Mouse (Mus musculus): ENCODE data around the gene Cdyl.

Cdyl gene

DNA sequence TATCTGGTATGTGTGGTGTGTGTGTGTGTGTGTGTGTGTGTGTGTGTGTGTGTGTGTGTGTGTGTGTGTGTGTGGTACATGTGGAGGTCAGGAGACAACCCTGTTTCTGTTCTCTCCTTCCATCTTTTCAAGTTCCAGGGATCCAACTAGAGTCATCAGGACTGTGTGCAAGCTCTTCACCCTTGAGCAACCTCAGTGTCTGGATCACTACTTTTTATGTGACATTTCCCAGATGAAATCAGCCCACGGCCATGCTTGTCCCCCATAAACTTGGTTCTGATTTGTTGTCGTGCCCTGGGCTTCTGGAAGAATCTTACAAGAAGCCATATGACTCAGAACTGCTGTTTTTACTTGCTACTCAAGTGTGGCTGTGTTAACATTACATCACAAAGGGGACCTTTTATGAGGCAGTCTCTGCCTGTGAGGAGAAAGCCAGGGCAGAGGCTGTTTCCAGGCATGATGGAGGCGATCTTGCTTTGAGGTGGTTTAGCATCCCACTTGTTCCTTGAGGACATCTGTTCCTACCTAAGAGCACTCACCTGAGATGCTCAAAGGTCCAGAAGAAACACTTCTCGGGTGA lies at the start of gene Cdyl:
TSS of gene Cdyl (plus strand) at position 428 of the 580 bp plus-strand sequence.
- DNase-seq (ENCODE audit: low spot score) = no peak

DNA sequence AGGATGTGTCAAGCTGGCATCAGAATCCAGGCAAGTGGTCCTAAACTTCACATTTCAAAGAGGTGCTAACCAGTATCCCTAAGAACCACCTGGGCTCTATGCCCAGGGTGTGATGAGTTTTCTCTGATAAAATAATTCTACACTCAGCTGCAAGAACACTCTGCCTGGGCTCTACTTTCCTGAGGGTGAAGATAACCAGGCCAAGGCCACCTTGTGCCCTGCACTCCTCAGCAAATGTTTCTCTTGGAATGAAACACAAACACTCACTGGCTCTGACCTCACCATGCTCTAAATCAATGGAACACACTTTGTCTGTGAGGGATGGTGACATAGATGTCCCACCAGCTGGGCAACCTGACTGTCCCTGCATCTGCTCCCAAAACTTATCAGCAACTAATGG lies 48.9 kb upstream of the Cdyl start:
- DNase-seq (ENCODE audit: low spot score) = no peak

DNA sequence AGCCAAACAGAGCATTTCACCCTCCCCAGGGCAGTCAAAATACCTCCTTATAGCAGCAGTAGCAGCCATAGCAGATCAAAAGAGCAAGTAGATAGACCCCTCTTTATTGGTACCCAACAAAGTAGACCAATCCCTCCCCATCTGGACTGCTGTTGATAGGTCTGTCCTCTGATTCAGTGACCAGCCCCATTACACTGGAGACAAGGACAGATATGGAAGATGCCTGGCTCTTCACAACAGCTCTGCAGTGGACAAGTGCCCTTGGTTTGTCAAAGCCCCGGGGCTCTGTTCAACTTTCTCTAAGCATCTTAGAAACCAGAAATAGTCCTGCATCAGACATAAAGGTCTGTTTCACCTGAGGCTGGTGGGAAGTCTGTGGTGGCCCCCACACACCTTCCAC lies 47.1 kb upstream of the Cdyl start:
- DNase-seq (ENCODE audit: low spot score) = no peak

DNA sequence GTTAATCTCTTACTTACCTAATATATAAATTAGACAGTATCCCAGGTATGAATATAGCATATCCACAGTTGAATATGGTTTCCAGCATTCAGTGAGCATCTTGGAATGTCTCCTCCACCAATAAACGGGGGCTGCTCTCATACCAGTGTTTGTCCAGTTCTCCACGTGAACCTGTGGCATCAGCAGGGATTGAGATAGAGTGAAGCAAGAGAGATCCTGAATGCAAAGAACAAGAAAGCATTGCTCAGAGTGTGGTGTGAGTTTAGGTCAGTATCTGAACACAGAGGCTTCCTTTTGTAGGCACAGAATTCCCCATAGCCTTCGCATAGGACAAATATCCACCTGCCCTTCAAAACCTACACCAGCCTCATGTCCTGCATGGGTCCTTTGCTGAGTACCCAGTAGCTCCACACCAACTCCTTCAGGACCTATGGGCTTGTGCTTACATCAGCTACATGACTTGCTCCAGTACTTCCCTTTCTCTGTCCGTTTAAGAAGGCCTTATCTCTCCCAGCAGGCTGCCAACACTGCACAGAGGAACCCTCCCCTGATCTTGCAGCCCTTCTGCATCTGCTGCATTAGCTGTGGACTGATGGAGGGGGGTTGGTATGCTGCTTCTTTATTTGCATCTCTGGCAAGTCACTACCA lies 44.7 kb upstream of the Cdyl start:
- no peak for DNase-seq (ENCODE audit: low spot score)

DNA sequence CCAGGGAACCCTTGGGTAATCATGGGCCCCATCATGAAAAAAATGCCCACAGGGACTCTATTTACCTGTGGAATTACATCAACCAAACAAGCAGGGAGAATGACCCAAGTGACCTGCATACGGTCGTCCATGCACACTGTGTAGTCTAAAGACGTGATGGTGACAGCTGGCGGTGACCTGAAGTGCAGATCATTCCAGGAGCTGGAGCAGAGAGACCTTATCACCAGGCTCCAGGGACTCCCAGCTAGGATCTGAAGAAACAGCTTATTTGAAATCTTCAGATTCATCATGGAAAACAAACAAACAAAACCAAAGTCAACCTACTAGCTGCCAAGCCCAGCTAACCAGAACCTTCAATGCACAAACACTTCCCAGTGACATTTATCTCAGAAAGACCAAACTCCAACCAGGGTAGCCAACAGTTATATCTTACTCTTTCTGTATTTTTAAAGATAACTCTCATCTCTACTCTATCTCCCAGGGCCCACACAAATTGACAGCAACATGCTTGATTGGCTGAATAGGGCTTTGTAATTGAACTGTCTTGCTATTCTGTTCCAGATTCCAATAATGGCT lies 43.0 kb upstream of the Cdyl start:
- DNase-seq (ENCODE audit: low spot score) = no peak

DNA sequence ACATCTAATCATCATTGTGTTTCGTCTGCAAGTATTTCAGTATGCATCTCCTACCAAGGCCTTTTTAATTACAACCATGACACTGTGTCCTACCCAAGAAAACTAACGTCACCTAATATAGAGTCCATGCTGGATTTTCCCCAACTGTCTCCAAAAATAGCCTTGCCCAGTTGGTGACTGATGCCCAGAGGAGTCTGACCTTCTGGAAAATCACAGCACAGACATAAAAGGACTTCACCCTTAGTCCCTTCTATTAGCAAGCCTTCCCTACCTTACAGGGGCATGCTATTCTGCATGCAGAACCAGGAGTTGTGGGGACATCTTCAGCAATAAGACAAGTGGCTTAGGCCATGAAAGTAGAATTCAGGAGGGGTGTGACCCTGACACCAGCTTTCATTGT lies 40.3 kb upstream of the Cdyl start:
- no peak for DNase-seq (ENCODE audit: low spot score)

DNA sequence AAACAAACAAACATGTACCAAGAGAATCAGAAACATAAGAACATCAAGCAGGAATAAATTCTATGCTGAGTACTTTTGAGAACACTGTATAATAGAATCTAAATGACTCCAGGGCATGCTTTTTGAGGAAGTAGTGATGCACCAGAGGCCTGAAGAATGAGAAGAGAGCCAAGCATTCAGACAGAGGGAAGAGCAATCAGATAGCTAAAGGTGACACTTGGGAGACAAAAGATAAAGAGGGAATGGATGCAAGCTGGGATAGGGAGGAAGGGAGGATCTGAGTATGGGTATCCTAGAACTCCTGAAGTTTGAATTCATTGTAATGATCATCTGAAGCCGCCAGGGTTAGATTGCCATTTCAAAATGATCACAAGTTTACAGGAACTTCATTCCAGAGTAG lies 38.9 kb upstream of the Cdyl start:
- DNase-seq (ENCODE audit: low spot score) = no peak

DNA sequence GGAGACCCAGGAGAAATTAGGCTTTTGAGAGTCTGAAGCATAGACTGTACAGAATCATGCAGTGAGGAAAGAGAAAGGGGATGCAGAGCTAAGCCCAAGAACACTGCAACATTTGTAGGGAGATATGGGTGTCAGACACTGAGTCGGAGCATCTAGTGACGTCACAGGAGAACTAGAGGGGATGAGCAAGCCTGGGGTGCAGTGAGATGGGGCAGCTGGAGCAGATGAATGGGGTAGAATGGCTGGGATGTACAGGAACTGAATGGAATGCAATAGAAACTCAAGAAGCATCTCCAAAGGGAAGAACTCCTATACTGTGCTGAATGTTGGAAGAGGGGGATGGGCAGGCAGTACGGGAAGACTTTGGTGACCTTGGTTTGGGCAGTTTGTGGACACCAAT lies 34.8 kb upstream of the Cdyl start:
- no peak for DNase-seq (ENCODE audit: low spot score)

DNA sequence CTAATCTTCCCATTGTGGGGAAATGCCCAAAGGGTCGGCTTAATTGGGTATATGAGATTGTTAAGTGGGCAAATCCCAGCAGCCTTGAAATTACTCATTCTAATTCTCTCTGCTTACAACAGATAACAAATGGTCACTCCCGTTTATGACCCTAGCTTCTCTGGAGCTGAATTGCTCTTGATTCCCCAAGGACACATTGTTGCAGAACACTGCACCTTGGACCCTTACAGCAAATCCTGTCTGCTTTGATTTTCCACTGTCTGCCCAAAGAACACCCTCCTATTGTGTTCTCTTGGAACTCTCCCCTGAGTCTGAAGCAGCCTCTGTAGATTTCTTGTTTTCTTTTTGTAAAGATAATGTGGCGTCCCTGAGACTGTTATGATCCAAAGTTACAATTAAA lies 34.1 kb upstream of the Cdyl start:
- no peak for DNase-seq (ENCODE audit: low spot score)

DNA sequence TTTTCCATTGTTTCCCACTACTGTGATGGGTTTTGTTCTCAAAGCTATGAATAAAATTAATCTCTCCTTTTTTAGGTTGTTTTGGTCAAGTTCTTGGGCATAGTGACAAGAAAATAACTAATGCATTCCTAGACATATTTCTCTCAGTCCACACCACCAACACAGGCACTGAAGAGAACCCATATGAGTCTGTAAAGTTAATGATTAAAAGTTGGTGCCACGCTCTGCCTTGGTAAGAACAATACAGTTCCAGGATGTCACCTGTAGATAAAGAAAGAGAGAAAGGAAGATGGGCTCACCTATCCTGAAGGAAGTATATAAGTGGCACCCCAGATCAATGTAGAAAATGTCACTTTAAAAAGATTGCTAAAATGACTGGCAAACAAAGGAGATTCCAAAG lies 32.3 kb upstream of the Cdyl start:
- no peak for DNase-seq (ENCODE audit: low spot score)

DNA sequence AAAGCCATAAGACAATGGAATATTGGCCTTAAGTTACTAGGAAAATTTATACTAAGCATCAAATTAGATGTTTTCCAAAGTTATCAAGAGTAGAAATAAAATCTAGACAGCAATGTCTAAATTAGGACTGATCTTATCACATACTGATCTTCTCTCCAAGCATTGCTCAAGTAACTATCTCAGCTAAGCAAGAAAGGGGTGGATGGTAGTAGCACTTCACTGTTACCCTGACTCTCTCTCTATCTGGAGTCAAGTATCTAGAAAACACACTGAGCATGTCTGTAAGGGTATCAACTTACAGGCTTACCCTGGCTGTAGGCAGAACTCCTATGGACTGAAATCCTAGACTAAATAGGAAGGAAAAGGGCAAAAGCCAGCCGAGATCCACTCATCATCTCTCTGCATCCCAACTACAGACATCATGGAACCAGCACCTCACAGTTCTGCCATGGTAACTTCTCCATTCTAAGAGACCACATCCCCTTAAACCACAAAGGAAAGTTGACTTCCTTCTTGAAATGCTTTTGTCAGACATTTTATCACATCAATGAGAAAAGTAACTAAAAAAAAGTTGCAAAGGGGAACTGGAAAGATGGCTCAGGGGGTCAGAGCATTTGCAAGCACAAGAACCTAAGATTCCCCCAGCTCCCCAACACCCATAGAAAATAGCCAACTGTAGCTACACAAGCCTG lies 12.4 kb upstream of the Cdyl start:
- DNase-seq (ENCODE audit: low spot score) = no peak

DNA sequence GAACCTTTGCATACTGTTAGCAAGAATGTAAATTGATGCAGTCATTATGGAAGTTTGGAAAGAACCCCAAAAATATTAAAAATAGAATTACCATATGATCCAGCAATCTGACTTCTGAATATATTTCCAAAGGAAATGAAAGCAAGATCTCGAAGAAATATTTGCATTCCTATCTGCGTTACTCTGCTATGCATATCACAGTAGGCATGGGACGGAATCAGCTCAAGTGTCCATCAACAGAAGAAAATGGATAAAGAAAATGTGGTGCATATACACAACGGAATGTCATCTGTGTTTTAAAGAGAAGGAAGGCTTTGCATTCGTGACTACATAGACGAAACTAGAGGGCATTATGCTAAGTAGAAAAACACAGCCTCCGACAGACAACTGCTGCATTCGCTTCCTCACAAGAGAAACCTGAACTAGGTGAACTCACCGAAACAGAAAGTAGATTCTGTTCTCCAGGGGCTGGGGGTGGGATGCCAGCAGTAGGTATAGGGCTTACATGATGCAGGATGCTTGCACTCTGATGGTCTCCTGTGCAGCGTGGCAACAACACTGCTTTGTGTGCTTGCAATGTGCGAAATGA lies 9.3 kb upstream of the Cdyl start:
- DNase-seq (ENCODE audit: low spot score) = no peak

DNA sequence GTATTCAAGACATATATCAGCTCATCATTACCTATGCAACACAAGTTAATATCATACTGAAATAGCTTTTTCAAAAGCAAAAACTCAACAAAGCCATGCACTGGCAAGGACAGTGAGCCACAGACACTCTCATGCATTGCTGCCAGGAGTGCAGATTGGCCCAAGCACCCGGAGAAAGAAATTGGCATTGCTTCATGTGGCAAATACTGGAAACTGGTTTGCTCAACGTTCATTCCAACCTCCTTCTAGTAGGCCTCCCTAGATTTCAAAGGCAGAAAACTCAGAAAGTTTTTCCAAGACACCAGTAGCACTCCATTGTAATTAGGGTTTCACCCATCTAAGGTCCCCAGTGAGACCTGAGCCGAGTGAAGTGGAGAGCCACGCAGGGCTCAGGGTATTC lies 6.8 kb upstream of the Cdyl start:
- no peak for DNase-seq (ENCODE audit: low spot score)

DNA sequence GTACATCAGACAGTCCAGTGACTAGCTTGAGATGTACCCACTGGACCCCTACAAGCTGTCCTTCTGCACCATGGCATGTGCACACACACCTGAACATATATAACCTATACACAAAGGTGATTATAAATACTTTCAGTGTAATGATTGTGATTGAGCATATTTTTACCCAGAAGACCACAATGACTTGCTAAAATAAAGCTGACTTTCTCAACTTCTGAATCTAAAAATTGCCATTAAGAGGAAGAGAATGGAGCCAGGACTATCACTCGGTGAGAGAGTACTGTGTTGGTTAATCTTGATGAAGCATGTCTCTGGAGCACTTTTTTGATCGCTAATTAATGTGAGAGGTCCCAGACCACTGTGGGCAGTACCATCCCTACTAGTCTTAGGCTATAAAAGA lies 2.8 kb upstream of the Cdyl start:
- no peak for DNase-seq (ENCODE audit: low spot score)

DNA sequence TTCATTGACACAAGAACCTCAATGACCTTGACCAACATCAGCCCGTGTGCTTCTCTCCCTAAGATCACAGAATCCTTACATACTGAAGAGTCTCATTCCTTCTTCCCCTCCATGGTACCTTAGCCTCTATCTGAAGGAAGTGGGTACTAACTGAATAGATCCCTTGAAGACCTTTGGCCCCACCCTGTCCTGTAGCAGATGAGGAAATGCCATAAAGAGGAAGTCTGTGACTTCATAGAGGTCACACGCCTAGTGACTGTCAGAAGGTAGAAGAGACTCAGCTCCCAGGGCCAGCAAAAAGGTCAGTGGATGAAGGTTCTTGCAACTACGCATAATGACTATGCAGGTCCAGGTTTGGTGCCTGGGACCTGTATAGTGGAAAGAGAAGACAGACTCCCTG lies 5.8 kb downstream of the Cdyl start:
- DNase-seq (ENCODE audit: low spot score) = no peak

DNA sequence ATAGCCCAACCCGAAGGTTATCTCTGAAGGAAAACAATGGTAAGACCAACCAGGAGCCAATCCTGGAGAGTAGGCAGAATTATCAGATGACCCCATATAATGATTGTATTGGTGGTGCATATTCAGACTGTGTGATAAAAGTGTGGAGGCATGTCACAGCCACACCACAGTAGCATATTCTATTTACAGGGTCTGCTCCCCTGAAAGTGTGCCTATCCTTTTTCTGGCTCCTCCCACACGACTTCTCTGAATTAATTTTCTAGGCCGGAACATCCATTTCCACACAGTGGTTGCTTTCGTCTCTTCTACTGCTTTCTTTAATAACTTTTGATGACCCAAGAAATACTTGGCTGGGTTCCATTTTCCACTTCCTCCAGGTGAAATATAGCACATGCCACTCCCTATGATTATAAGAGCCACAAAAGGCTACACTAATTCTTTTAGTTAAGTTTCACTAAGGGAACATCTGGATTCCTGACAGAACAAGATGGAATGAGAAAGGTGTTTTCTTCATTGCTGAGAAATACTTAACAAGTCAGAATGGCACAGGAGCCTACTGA lies 10.4 kb downstream of the Cdyl start:
- no peak for DNase-seq (ENCODE audit: low spot score)

DNA sequence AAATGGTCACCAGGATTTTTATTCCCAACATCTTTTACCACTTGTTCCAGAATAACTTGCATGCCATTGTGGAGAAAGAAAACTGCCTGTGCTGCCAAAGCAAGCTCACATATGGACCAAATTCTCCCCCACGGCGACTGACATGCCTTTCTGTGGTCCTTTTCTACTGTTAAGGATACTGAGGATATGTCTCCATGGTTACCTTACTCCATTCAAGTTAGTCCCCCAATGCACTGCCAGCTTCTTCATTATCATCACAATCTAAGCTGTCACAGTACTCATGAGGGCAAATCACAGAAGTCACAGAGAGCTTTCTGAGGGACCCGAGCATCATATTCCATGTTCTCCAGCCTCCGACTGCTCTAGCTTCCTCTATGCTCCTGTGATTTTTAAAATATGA lies 11.2 kb downstream of the Cdyl start:
- DNase-seq (ENCODE audit: low spot score) = no peak

DNA sequence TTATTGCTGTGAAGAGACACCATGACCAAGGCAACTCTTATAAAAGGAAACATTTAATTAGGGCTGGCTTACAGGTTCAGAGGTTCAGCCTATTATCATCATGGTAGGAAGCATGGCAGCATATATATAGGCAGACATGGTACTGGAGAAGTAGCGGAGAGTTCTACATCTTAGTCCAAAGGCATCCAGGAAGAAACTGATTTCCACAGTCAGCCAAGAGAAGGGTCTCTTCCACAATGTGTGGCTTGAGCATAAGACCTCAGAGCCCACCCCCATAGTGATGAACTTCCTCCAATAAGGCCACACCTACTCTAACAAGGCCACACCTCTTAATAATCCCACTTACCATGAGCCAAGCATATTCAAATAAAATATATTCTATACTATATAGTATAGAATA lies 17.3 kb downstream of the Cdyl start:
- no peak for DNase-seq (ENCODE audit: low spot score)

DNA sequence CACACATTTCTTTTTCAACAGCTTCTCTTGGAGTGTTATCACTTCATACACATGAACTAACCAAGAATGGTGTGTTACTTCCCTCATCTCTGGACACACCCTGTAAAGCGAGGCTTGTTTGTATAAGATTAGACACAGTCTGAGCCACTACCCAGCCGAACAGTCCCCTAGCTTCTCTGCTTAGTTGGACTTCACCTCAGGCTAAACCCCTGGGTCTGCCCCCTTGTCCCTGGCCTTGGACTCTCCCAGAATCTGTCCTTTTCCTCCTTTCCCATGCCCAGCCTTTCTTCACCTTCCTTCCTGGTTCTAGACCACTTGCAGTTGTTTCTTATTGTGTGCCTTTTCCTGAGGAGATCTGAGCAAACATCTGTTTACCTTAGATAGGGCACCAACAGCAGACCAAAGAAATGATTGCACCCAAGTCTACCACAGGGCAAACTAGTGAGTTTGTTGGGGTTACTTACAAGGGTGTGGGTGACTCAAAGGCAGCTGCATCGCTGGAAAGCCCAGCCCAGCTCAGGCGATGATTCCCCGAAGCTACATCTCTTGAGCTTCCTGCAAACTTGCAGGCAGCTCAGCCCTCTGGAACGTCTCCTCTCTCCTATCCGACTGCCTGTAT lies 17.9 kb downstream of the Cdyl start:
- DNase-seq (ENCODE audit: low spot score) = no peak

DNA sequence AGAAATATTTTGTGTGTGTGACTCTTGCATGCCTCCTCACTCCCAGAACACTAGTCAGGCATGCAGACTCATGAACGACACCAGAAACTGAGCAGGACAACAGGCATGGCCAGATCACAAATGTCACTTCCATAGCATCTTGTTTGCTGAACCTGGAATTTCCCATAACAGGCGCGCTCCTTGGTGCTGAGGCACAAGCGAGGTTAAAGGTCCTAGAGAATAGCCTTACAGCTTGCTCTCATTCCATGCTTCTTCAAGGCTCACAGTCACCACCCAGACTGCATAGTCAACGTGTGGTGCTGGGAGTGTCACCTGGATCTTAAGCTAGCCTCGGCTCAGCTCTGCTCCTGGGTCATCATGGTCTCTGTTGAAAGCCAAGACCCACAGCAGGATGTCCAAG lies 19.1 kb downstream of the Cdyl start:
- no peak for DNase-seq (ENCODE audit: low spot score)

DNA sequence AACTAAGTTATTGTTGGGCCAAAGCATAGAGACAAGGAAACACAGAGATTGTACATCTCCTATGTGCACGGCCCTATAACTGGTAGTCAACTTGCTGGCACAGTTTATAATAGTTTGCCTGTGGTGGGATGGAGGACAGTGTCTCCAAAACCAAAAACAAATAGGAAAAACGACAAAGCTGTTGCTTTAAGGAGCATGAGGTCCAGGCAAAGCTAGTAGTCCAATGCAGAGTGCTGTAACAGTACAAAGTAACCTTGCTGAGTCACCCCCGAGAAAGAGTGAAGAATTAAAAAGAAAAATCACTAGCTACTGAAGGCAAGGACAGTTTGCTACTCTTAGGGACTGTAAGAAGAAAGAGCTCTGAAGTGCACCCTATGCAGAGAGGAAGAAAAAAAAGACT lies 21.7 kb downstream of the Cdyl start:
- DNase-seq (ENCODE audit: low spot score) = no peak

DNA sequence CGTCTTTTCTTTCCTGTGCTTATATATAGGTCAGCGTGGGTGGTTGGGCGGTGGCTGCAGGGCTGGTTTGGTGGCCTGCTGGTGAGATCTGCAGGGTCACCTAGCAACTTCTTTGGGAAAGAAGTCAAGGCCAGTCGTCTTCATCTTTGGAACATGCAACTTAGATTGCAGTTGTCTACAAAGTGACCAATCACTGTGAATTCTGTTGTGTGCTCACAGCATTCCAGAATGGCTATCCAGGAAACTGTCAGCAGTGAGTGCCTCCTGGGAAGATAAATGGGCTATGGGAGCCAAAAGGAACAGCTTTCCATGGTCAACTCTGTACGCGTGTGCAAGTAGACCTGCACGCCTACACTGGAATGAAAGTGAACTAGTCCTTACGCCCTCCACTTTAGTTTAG lies 26.6 kb downstream of the Cdyl start:
- peak; percentile 12 for DNase-seq (ENCODE audit: low spot score)

All from urinary bladder, postnatal 14 days (tissue).